Mouse (Mus musculus): ENCODE data around the gene Mtss1l. TPM values are rescaled to one million over a fixed set of nuclear protein-coding genes. Genes with fewer than 3 reads are reported as not detected.

Mtss1l gene
- polyA plus RNA-seq, 1 experiment from 2014 or later = 6.6 TPM

- Histone ChIP-seq H3K27me3 (replicated peaks; ENCODE audit: low read depth, poor library complexity, severe bottlenecking) (no peaks in the 10 kb centered on the region), H3K9me3 (no peaks in the 10 kb centered on the region), H3K4me3 (no peak overlapping the region), H3K4me1 (peaks cover 7% of the 10 kb centered on the region), H3K27ac (replicated peaks) (no peak overlapping the region), H3K36me3 (replicated peaks) (peaks cover 52% of the 10 kb centered on the region)
- 89% methylated on average over 5 of the region's 5 CpGs for WGBS
- DNase-seq (ENCODE audit: low spot score) = no peak
Measured at GRCm38 (mm10) chr8:110697571-110697970, 23.7 kb upstream of the Mtss1l start.

- Histone ChIP-seq H3K27ac (replicated peaks) (no peak overlapping the region), H3K4me3 (no peak overlapping the region), H3K9me3 (no peaks in the 10 kb centered on the region), H3K4me1 (peaks cover 13% of the 10 kb centered on the region), H3K27me3 (replicated peaks; ENCODE audit: low read depth, poor library complexity, severe bottlenecking) (no peaks in the 10 kb centered on the region), H3K36me3 (replicated peaks) (peaks cover 49% of the 10 kb centered on the region)
- 88% methylated on average over 1 of the region's 1 CpGs for WGBS
- DNase-seq (ENCODE audit: low spot score) = no peak
Measured at GRCm38 (mm10) chr8:110698098-110698497, 23.2 kb upstream of the Mtss1l start.

- Histone ChIP-seq H3K9me3 (no peaks in the 10 kb centered on the region), H3K27me3 (replicated peaks; ENCODE audit: low read depth, poor library complexity, severe bottlenecking) (no peaks in the 10 kb centered on the region), H3K36me3 (replicated peaks) (peaks cover 44% of the 10 kb centered on the region), H3K4me3 (no peak overlapping the region), H3K4me1 (peaks cover 20% of the 10 kb centered on the region), H3K27ac (replicated peaks) (no peak overlapping the region)
- DNase-seq (ENCODE audit: low spot score) = no peak
- 88% methylated on average over 7 of the region's 7 CpGs for WGBS
Measured at GRCm38 (mm10) chr8:110699501-110699900, 21.8 kb upstream of the Mtss1l start.

GRCm38 (mm10) chr8:110700561-110700960 lies 20.7 kb upstream of the Mtss1l start:
- DNase-seq (ENCODE audit: low spot score) = no peak
- H3K27me3 ChIP-seq (replicated peaks; ENCODE audit: low read depth, poor library complexity, severe bottlenecking) = no peaks in the 10 kb centered on the region
- H3K36me3 ChIP-seq (replicated peaks) = peaks cover 46% of the 10 kb centered on the region
- peaks cover 20% of the 10 kb centered on the region for H3K4me1 ChIP-seq
- no peak overlapping the region for H3K4me3 ChIP-seq
- no peaks in the 10 kb centered on the region for H3K9me3 ChIP-seq
- no peak overlapping the region for H3K27ac ChIP-seq (replicated peaks)
- 94% methylated on average over 2 of the region's 2 CpGs for WGBS

- 50% methylated on average over 9 of the region's 9 CpGs for WGBS
- Histone ChIP-seq H3K27me3 (replicated peaks; ENCODE audit: low read depth, poor library complexity, severe bottlenecking) (no peaks in the 10 kb centered on the region), H3K4me1 (peaks cover 29% of the 10 kb centered on the region), H3K9me3 (no peaks in the 10 kb centered on the region), H3K36me3 (replicated peaks) (peaks cover 40% of the 10 kb centered on the region), H3K4me3 (no peak overlapping the region), H3K27ac (replicated peaks) (peak overlapping the region; percentile 49; the same call in 1 of the 2 replicates)
- DNase-seq (ENCODE audit: low spot score) = no peak
Measured at GRCm38 (mm10) chr8:110702636-110703459, 18.4 kb upstream of the Mtss1l start.

- H3K9me3 ChIP-seq = no peaks in the 10 kb centered on the region
- H3K4me1 ChIP-seq = peaks cover 29% of the 10 kb centered on the region
- H3K27me3 ChIP-seq (replicated peaks; ENCODE audit: low read depth, poor library complexity, severe bottlenecking) = no peaks in the 10 kb centered on the region
- WGBS = 85% methylated on average over 9 of the region's 9 CpGs
- peaks cover 43% of the 10 kb centered on the region for H3K36me3 ChIP-seq (replicated peaks)
- no peak overlapping the region for H3K4me3 ChIP-seq
- no peak overlapping the region for H3K27ac ChIP-seq (replicated peaks)
- no peak for DNase-seq (ENCODE audit: low spot score)
Measured at GRCm38 (mm10) chr8:110703460-110704061, 17.7 kb upstream of the Mtss1l start.

- peaks cover 43% of the 10 kb centered on the region for H3K36me3 ChIP-seq (replicated peaks)
- H3K4me3 ChIP-seq = no peak overlapping the region
- H3K27me3 ChIP-seq (replicated peaks; ENCODE audit: low read depth, poor library complexity, severe bottlenecking) = no peaks in the 10 kb centered on the region
- 74% methylated on average over 3 of the region's 3 CpGs for WGBS
- 0 out of 2 replicates have a peak overlapping the region, but pooled peaks have one; percentile 21 for H3K27ac ChIP-seq (replicated peaks)
- no peaks in the 10 kb centered on the region for H3K9me3 ChIP-seq
- no peak for DNase-seq (ENCODE audit: low spot score)
- H3K4me1 ChIP-seq = peaks cover 29% of the 10 kb centered on the region
Measured at GRCm38 (mm10) chr8:110704103-110704502, 17.2 kb upstream of the Mtss1l start.

- Histone ChIP-seq H3K4me1 (peaks cover 40% of the 10 kb centered on the region), H3K27ac (replicated peaks) (no peak overlapping the region), H3K9me3 (no peaks in the 10 kb centered on the region), H3K36me3 (replicated peaks) (peaks cover 44% of the 10 kb centered on the region), H3K27me3 (replicated peaks; ENCODE audit: low read depth, poor library complexity, severe bottlenecking) (no peaks in the 10 kb centered on the region), H3K4me3 (no peak overlapping the region)
- no peak for DNase-seq (ENCODE audit: low spot score)
- WGBS = 74% methylated on average over 14 of the region's 14 CpGs
Measured at GRCm38 (mm10) chr8:110705391-110706287, 15.6 kb upstream of the Mtss1l start.

- 89% methylated on average over 3 of the region's 3 CpGs for WGBS
- no peak overlapping the region for H3K27ac ChIP-seq (replicated peaks)
- H3K27me3 ChIP-seq (replicated peaks; ENCODE audit: low read depth, poor library complexity, severe bottlenecking) = no peaks in the 10 kb centered on the region
- DNase-seq (ENCODE audit: low spot score) = no peak
- H3K36me3 ChIP-seq (replicated peaks) = peaks cover 46% of the 10 kb centered on the region
- no peaks in the 10 kb centered on the region for H3K9me3 ChIP-seq
- peaks cover 47% of the 10 kb centered on the region for H3K4me1 ChIP-seq
- H3K4me3 ChIP-seq = no peak overlapping the region
Measured at GRCm38 (mm10) chr8:110706288-110706870, 14.9 kb upstream of the Mtss1l start.

- H3K36me3 ChIP-seq (replicated peaks) = peaks cover 60% of the 10 kb centered on the region
- H3K27ac ChIP-seq (replicated peaks) = no peak overlapping the region
- 90% methylated on average over 11 of the region's 11 CpGs for WGBS
- H3K9me3 ChIP-seq = no peaks in the 10 kb centered on the region
- peaks cover 37% of the 10 kb centered on the region for H3K4me1 ChIP-seq
- no peak overlapping the region for H3K4me3 ChIP-seq
- no peaks in the 10 kb centered on the region for H3K27me3 ChIP-seq (replicated peaks; ENCODE audit: low read depth, poor library complexity, severe bottlenecking)
- DNase-seq (ENCODE audit: low spot score) = no peak
Measured at GRCm38 (mm10) chr8:110708429-110708828, 12.8 kb upstream of the Mtss1l start.

- H3K4me3 ChIP-seq = no peak overlapping the region
- WGBS = 64% methylated on average over 3 of the region's 3 CpGs
- H3K4me1 ChIP-seq = peaks cover 36% of the 10 kb centered on the region
- H3K27me3 ChIP-seq (replicated peaks; ENCODE audit: low read depth, poor library complexity, severe bottlenecking) = no peaks in the 10 kb centered on the region
- peaks cover 70% of the 10 kb centered on the region for H3K36me3 ChIP-seq (replicated peaks)
- DNase-seq (ENCODE audit: low spot score) = no peak
- peak overlapping the region; percentile 52; the same call in 1 of the 2 replicates for H3K27ac ChIP-seq (replicated peaks)
- H3K9me3 ChIP-seq = no peaks in the 10 kb centered on the region
Measured at GRCm38 (mm10) chr8:110710593-110710992, 10.7 kb upstream of the Mtss1l start.

All from embryonic facial prominence, embryonic 10.5 days (tissue).